Mouse (Mus musculus): ENCODE data around the gene Adgrb2.

- TF ChIP-seq POLR2A (IDR thresholded peaks at IDR 0.05; ENCODE audit: extremely low read depth, insufficient read depth, low read length) (no peak), CTCF (IDR thresholded peaks at IDR 0.05; ENCODE audit: extremely low read depth, insufficient read depth, low read length) (no peak; the same call in 1 of the 2 replicates)
These were observed 1.2 kb downstream of the Adgrb2 start for GRCm38 (mm10) chr4:129985671-129986441.

Data from cortical plate, adult 2 months (tissue).